Mouse (Mus musculus) cerebral cortex, adult 2 months (tissue): ENCODE data around the gene Dst.

Source experiments
- WGBS: fragments of 180-500 bp; shearing (Covaris S2); methylation state at CpG from one replicate; pipeline ENCODE4 v1.1.7; 2018; 5-methylcytosine and 5-hydroxymethylcytosine counted together

Dst gene

DNA sequence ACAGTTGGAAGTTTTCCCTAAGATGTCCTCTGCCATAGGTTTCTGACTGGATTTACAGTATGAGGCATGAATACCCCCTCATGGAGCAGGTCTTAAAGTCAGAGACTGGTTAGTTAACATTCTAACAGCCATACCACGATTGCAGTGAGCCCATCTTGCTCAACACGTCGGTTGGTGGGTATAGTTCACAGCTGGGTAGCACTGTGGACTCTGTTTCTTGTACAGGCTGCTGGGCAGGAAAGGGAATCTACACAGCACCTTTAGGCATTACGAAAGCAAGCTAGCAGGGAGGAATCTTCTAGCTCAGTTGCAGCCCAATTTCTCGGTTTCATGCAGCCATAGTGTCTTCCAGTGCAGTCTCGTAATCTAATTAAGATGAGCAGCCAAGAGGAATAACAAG, 69.8 kb downstream of the Dst start:
- 90% methylated on average over 6 of the region's 6 CpGs for WGBS

DNA sequence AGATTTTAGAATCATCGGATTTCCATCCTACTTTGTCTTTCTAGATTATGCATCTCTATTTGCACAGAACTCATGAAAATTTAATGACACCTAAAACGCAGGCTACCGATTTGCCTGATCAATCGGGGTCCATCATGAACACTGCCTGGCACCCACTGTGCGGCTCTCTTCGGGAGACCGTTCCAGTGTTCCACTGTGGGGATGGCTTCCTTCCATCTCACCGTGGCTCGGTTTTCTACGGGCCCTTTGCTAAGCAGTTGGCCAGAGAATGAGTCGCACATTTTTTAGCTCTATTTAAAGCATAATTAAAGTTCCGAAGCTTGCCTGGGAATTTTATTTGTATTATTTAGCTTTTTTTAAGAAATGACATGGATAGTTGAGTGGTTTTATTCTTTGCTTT, 72.4 kb downstream of the Dst start:
- WGBS, result 32% methylated on average over 12 of the region's 12 CpGs

DNA sequence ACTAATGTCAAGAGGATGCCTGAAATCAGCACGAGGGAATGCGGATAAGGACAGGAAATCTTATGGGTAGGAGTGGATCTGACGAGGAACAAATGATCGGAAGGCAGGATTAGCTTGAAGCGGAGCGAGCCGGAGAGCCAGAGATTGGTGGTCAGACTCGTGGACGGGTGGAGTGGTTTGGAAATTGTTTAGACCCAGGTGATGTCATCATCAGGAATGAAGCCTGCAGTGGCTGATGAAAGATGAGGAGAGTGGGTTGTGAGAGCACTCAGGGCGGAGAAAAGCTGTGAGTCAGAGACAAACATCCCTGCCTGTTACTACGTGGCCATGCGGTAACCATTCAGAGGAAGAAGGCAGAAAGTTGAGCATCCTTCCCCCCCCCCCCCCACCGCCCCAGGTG, 81.6 kb downstream of the Dst start:
- 89% methylated on average over 13 of the region's 13 CpGs for WGBS

DNA sequence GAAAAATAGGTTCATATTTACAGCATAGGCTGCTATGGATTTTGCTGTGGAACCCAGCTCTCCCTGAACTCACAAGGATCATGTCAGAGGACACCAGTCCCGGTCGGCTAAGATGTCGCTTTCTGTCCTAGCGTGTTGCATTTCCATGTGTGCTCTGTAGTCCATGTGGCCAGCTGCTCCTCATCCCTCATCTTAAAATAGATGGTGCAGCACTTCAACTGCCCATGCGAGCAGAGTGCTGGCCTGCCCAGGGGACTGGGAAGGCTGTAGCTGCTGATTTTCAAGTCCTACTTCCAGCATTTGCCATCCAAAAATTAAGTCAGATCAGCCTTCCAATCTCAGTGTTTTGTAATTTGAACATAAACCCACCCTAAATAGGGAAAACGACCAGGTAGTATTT, 83.0 kb downstream of the Dst start:
- WGBS, result 82% methylated on average over 6 of the region's 6 CpGs

DNA sequence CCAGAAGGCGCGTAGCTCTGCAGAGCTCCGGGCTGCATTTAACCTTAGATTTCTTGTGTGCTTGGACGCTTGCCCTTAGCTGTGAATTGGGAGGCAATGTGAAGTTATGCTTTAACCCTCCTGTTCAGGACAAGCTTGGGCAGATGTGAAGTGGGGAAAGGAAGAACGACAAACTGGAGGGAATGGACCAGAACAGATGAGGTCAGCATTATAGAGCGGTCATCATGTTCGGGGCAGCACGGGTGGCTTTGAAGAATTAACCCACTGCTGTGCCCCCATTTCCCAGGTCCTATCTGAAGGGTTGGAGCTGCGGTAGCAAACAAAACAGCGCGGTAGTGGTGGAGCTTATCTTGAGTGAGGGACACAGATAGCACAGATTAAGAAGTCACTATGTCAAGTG, 84.8 kb downstream of the Dst start:
- 82% methylated on average over 11 of the region's 11 CpGs for WGBS

DNA sequence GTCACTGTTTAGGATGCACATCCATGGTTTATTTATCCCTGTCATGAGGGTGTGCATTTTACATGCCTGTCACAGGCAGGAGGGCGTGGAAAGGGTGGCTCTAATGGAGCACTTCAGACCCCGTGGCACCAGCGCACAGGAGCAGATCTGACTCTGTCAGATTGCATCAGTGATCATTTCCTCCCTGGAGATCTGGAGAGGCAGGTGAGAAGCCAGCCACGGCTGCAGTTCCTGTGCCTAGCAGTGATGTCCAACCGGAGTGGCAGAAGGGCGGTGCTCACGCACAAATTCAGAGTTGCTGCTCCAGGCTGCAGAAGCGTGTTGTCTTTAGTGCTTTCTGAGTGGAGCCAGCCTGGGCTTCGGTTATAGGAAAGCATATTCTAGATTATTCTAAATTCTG, 86.2 kb downstream of the Dst start:
- 49% methylated on average over 9 of the region's 9 CpGs for WGBS

DNA sequence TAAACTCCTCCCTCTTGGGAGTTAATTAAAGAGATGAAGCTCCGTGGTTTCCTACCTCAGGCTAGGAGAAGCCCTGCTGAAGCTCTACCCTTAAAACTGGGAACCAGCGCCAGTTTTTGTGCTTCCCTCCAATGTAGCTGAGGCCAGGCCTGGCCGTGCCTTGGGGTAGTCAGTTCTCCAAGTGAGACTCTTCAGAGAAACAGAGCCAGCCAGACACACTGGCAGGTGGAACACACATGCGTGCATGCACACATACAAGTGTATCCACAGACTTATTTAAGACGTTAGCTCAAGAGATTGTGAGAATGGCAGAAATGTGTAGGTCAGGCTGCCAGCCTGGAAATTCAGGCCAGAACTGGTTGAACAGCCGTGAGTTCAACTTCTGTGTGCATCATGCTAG, 87.4 kb downstream of the Dst start:
- 91% methylated on average over 6 of the region's 6 CpGs for WGBS

DNA sequence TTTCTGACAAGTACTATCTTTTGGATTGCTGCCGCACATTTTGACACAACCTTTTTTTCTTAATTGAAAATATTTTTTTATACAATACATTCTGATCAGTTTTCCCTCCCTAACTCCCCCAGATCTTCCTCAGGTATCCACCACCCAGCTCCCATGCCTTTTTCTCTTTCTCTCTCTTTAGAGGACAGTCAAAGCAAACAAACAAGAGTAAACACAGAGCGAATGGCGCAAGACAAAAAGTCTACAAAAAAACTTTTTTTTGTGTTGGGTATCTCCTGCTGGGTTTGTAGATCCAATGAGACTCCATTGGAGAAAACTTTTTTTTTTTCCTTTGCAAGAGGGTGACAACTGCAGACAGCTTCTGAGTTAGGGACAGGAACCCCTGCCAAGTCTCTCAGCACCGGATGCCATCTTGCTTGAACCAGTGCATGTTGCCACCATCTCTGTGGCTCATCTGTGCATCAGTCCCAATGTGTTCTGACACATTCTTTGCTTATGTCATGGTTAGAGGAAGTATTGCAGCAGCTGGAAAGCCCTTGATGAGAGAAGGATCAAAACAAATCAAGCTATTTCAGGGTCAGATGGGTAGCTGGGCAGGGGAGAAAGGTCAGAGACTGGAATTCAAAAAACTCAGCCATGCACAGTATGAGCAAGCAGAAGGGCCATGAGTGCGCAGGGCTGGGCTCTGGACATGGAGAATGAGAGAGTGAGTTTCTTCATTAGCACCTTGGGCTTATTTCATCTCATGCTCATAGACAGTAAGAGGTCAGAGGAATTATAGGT, 88.3 kb downstream of the Dst start:
- WGBS, result 80% methylated on average over 5 of the region's 5 CpGs

DNA sequence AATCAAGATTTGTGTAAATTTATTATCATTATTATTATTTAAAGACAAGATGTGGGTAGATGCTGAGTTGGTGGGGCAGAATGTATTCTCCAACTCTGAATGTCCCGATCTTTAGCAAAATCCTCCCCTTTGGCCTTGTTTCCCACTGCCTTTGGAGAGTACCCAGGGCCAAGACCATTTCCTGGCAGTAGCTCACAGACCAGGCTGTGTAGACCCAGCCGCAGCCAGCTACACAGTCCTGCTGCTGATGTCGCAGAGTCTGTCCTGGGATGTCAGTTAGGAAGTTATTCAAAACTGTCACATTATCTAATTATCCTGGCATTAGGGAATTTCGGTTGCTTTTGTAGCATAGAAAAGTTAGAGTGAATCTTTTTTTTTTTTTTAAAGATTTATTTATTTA, 94.3 kb downstream of the Dst start:
- 80% methylated on average over 4 of the region's 4 CpGs for WGBS

DNA sequence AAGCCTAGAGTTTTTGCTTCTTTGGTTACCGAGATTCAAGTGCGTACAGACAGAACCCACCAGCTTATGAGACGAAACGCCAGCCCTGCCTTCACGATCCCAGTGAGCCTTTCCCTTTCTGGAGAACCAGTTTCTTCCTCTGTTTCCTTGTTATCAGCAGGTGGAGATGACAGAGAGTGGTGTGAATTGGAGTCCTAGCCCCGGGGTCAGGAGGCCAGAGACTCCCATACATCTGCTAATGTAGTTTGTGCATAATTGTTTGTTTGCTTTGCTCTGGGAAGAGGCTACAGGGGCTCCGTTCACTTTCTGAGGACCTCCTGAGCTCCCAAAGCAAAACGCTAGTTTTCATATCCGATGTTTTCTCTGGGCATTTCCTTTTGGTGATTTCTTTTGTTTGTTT, 94.9 kb downstream of the Dst start:
- WGBS, result 78% methylated on average over 9 of the region's 9 CpGs

DNA sequence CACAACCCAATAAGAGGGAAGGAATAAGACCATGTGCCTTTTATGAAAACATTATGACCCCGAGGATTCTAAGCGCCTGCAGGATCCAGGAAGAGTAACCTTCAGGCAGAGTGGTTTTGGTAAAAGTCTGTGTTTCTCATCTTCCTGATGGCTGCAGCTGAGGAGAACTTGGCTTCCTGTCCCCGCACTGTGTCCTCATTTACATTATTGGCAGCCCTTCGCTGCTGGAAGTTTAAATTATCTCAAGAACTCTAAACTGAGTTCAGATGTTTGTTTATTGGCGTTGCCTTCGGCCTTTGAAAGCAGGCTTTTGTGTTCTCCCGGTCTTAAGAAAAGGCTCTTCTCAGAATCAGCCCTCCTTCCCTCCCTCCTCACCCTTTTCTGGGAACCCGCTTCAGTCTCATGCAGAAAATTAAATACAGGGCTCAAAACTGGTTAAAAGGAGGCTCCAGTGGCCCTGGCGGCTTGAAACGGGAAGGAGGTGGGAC, 97.3 kb downstream of the Dst start:
- WGBS, result under 1% methylated on average over 10 of the region's 10 CpGs

DNA sequence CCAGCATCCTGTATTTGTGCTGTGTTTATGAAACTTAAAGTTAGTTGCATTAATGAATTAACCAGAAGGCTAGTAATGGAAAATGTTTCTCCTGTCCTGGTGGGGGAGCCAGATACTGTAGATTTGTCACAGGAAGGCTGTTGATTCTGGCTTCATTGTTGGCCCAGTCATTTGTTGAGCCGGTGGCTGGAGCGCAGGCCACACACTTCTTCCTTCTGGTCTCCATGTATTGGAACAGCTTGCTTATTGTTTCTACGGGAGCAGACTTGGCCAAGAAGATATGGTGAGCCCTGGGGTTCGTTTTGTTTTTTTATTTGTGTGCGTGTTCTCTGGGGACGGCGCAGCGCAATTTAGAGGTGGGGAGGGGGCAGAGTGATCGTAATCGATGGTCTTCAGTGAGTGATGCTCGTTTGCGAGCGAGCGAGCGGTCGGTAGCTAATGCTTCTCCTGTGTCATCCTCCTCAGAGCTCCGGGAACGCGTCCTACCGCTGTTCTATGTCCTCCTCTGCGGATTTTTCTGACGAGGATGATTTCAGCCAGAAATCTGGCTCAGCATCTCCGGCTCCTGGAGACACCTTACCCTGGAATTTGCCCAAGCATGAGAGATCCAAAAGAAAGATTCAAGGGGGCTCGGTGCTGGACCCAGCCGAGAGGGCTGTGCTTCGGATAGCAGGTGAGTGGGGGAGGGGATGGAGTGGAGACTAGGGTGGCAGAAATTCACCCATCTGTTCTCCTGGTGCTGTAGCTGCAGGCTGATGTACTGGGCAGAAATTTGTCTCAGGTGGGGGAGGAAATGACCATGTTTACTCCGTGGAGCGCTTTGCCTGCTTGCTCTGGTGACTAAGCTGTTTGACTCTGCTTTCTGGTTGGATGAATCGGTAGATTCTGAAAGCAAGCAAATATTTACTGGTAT, 98.0 kb downstream of the Dst start:
- WGBS, result under 1% methylated on average over 29 of the region's 29 CpGs

DNA sequence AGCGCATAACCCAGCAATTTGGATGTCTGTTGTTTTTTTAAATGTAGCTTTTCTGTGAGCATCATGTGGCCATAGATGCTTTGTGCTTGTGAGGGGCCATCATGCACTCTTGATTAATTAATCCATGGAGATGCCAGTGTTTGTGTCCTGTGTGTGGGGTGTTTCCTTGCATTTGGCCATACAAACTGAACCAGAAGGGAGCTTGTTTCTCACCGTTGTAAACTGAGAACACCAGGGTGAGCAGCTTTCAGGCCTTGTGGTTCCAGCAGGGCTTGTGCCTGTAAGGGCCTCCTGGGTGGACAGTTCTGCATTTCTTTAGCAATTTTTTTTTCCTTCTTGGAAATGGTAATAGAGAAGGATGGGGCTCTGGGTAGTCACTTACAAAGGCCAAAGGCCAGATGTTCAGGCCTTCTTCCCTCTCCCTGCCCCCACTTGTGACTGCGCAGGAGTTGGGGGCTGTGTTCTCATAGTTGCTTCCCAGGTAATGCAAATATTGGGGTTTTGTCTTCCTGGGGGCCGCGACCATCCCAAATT, 98.9 kb downstream of the Dst start:
- 53% methylated on average over 5 of the region's 5 CpGs for WGBS

DNA sequence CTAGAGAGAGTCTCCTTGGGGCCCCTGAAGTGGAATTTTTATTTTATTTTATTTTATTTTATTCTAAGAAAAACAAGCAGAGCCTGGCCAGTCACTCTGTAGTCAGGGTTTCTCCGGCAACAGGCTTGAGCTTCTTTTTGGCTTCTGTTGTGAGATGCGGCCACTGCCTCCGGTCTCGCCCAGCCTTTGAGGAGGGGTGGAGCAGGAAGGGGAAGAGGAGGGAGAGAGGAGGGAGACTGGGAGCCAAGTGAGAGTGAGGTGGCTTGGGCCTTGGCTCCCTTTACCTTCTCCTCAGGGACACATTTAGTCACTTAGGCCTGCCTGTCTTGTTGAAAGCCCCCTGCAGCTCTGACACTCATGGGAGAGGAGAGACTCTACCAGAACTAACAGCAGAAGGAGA, 99.4 kb downstream of the Dst start:
- WGBS, result 27% methylated on average over 4 of the region's 4 CpGs

DNA sequence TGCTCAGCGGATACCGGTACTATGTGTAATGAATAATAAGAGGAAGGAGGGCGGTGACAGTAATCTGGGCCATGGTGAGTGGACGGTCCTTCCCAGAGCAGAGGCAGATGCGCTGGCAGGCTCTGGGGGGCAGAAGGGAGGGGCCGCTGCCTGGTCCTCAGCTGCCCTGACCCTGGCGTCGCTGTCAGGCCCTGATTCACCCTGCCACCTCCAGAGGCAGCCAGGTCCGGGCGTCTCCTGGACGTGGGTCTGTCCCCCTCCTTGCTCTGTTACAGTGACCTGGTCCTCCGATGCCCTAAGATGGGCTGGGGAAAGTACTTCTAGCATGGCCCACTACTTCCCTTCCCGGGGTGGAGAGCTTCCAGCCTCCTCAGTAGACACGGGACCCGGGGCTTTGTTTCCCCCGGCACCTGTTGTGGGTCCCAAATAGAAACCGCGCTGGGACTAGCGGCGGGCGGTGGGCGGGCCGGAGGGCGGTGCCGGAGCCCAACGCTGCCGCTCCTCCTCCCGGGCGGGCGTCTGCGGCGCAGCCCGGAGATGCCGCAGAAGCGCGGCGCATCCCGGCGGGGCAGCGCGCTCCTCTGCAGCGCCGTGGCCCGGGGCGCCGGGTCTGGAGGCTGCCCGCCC, 103.1 kb downstream of the Dst start:
- 2% methylated on average over 41 of the region's 47 CpGs for WGBS

DNA sequence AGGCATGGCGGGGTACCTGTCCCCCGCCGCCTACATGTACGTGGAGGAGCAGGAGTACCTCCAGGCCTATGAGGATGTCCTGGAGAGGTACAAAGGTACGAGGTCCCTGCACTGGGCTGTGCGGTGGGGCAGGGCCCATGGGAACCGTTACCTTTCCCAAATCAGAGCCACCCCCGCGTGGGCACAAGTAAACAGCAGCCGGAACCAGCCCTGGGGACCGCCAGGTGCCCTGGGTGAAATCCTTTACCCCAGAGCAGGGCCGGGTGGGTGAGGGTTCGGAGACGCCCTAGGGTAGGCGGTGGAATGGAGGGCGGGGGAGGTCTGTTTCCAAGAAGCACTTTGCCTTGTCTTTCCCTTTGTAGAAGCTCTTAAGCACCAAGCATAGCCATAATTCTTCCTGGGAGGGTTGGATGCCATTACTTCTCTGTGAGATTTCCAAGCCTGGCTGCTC, 103.8 kb downstream of the Dst start:
- WGBS, result under 1% methylated on average over 16 of the region's 16 CpGs

DNA sequence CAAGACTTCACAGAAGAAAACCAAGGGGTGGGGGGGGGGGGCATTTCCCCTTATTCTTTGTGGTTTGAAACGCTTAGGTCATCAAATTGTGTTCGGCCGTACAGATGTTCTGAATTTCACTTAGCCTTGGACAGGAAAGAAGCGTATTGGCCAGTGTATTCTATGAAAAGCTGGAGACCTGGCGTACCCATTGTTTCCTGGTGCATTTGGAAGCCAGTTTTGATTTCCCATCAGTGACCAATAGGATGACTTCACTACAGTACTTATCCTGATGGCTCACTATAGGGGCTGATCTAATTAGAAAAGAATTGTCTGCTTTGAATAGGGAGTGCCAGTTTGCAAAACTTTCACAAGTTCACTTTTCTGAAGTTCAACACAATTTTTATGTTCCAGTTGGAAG, 105.5 kb downstream of the Dst start:
- WGBS, result 74% methylated on average over 5 of the region's 5 CpGs

DNA sequence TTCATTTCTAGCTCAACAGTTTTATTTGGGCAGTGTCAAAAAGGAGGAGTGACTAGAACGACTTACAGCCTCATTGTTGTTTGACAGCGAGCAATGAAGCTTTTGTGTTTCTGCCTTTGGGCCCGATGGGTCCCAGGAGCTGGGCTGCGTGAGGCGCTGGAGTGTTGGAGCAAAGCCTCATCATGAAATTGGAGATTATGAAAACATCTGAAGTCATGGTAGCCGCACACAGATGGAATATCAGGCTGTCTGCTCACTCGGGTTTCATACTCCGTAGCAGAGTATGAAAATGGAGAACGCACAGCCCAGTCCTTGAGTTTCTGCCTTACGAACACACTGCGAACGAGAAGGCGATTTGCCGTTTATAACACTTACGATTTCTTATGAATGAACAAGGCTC, 108.8 kb downstream of the Dst start:
- 58% methylated on average over 15 of the region's 15 CpGs for WGBS

DNA sequence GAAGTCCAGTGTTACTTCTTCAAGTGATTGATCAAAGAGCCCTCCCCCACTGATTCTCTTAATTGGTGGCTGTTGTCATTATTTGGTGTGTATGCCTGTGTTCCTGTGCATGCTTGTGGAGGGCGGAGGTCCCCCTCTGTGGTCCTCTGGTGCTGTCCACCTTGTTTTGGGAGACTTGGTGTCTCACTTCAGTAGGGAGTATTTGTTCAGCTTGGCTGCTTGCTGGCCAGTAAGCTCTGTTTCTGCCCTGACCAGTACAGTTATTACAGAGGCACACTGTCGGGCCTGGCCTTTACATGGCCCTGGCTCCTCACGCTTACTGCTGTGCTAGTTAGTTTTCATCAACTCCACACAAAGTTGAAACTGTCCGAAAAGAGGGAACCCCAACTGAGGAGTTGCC, 109.3 kb downstream of the Dst start:
- WGBS, result 87% methylated on average over 4 of the region's 4 CpGs

DNA sequence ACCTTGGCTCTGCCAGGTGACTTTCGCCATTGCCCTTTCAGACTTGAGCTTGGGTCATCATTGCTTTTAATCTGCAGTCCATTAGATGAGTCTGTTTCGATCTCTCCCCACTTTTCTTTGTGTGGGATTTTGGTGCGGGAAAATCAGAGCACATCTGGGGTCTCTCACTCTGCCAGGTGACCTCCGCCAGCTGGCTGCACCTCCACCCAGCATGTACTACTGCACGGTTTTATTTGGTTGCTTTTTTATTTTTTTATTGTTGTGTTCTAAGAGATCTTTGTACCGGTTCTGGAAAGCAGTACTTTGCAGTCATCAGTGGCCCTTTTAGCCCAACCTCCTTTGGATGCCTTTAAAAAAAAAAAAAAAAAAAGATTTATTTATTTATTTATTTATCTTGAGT, 112.6 kb downstream of the Dst start:
- WGBS, result 71% methylated on average over 6 of the region's 6 CpGs

DNA sequence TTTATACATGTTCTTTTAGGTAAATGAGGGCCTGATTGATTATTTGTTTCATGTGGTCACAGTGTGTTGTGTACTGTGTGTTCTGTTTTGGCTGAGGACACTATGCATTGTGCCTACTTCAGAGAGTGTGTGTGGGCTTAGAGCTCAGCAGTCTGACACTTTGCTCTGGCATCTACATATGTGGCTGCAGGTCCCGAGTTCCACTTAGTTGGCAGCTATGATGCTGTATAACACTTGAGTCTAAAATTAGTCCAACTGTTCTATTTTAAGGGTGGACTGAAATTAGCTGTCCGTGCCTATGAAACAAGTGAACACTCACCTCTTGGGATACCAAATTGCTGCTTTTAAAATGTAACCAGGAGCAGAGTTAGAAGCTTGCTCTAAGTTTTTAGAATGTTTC, 113.5 kb downstream of the Dst start:
- WGBS, result 22% methylated on average over 2 of the region's 2 CpGs

DNA sequence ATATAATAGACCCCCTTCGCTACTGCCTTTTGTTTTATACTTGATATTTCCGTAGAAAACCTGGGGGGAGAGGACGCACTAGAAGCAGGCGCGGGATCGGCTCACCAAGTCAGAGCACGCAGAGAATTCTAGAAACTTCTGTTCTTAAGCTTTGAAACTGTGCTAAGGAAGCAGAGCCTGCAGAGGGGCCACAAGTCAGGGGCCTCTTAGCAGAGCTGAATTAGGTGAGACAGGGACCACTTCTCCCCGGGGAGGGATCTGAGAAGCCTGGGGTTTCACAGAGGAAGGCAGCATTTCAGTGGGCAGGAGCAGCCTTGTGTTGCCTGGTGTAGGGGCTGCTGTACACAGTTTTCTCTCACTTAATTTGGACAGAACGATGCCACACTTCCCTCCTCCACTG, 115.1 kb downstream of the Dst start:
- WGBS, result 32% methylated on average over 9 of the region's 9 CpGs
